Comparison of ENCODE assay signal across 8 mouse cellular contexts in the genomic region with DNA sequence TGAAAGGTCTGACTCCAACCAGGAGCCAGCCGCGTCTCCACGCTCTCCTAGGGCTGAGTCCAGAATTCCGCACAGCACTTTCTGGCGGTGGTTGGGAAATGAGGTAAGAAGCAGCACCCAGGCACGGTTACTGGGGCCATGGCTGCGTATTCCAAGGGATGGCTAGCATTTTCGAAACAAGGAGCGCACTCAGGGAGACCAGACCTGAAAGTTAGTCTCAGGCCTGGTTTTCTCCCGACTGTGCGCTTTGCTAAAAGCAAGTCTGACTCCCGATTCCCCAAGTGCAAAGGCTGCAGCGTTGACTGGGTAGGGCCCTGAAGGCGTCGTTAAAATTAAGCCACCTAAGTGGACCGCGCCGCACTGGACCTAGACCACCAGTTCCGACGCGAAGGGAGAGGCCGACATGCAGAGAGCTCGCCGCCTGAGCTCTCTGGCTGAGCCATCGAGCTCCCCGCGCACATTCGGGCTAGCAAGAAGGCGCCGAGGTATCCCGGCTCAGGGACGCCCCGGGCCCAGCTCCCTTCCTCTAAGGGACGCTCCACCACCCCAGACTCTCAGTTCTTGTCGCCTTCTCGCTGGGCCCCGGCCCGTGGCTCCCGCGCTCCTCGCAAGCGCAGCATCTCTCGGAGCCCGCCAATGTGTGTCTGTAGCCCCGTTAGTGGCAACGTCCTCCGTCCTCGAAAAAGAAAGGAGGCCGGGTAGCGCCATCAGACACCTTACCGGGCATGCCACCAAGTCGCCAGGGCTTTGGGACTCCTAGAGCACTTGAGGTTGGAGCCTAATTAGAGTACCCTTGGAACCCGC. TPM values are rescaled to one million over a fixed set of nuclear protein-coding genes. Genes with fewer than 3 reads are reported as not detected.
DNase-seq lines count a peak whose midpoint lies in the region; TF ChIP-seq lines count a peak whose summit lies in the region.

No protein-coding gene starts in this region.

- H3K27ac ChIP-seq in kidney, adult 2 months (ENCODE audit: insufficient read depth, low read depth, low read length) = peak overlapping the region; percentile 49

- DNase-seq in left cerebral cortex, postnatal 10 days (ENCODE audit: extremely low spot score in 1 of 2, low spot score in 2 of 2) = peak; percentile 40 to 56
- DNase-seq in left cerebral cortex, postnatal 14 days (ENCODE audit: low spot score in 2 of 2) = no peak
- peak; percentile 69 for DNase-seq in brain, embryonic 14.5 days (ENCODE audit: low read depth)
- DNase-seq in heart, adult 18-20 months = peak; percentile 22 to 57
- DNase-seq in kidney, adult 2 months = peak; percentile 19
- DNase-seq in lung, adult 2 months = peak; percentile 60
- peak; percentile 53 to 60 for DNase-seq in right cerebral cortex, adult 2 months (ENCODE audit: low spot score in 2 of 2)
- no peak for DNase-seq in MN1 (ENCODE audit: low spot score)

- H3K36me3 ChIP-seq in kidney, adult 2 months (ENCODE audit: control insufficient read depth, insufficient read depth, low read length) = no peaks in the 10 kb centered on the region

- no peak for TF ChIP-seq CTCF in brain, embryonic 14.5 days (IDR thresholded peaks at IDR 0.05; ENCODE audit: borderline replicate concordance, extremely low read depth, insufficient read depth, insufficient read length)
- TF ChIP-seq CTCF in kidney, adult 2 months (conservative IDR thresholded peaks at IDR 0.05; ENCODE audit: insufficient read depth, insufficient read length, low read depth, low read length) = no peak
- TF ChIP-seq CTCF in lung, adult 2 months (IDR thresholded peaks at IDR 0.05; ENCODE audit: insufficient read depth, low read length) = no peak

- no peaks in the 10 kb centered on the region for H3K27me3 ChIP-seq in kidney, adult 2 months (replicated peaks; ENCODE audit: control insufficient read depth, insufficient read depth, low read length)

- peaks cover 3% of the 10 kb centered on the region; the same call in 1 of the 2 replicates for H3K4me1 ChIP-seq in kidney, adult 2 months (ENCODE audit: control insufficient read depth, insufficient read depth, low read length)
- peaks cover 3% of the 10 kb centered on the region; the same call in 1 of the 2 replicates for H3K4me1 ChIP-seq in lung, adult 2 months (ENCODE audit: control insufficient read depth, insufficient read depth, low read length)

- H3K4me3 ChIP-seq in kidney, adult 2 months (ENCODE audit: insufficient read depth, low read depth, low read length) = peak overlapping the region; percentile 88
- peak overlapping the region; percentile 88 for H3K4me3 ChIP-seq in lung, adult 2 months (replicated peaks; ENCODE audit: extremely low read depth, low read depth, low read length)

- intact Hi-C loops in left cerebral cortex, postnatal 10 days (cut with DNase I) = loop anchor here (2.0 to 10.0 kb wide), 4 partner anchors 333 to 1645 kb away; no protein-coding TSS in a partner anchor
- intact Hi-C loops in left cerebral cortex, postnatal 14 days (cut with DNase I) = loop anchor here (2.0 to 10.0 kb wide), 3 partner anchors 333 to 518 kb away; no protein-coding TSS in a partner anchor

- 2% methylated on average over 53 of the region's 53 CpGs for WGBS in kidney, adult 2 months
- WGBS in lung, adult 2 months = 1% methylated on average over 53 of the region's 53 CpGs

- TF ChIP-seq POLR2A in brain, embryonic 14.5 days (IDR thresholded peaks at IDR 0.05; ENCODE audit: borderline replicate concordance, extremely low read depth, insufficient read depth, insufficient read length, poor library complexity, severe bottlenecking) = no peak
- no peak for TF ChIP-seq POLR2A in kidney, adult 2 months (IDR thresholded peaks at IDR 0.05; ENCODE audit: low read depth, low read length)
- 0 out of 2 replicates have a peak, but pooled peaks have one; percentile 10 for TF ChIP-seq POLR2A in lung, adult 2 months (IDR thresholded peaks at IDR 0.05; ENCODE audit: borderline replicate concordance, extremely low read depth, low read depth, low read length)

RNA-seq across cellular contexts. Expression of gene Efnb2, which starts 1.3 kb away (rescaled TPM):
- 10 to 100 TPM; 85.8 to 98.4 TPM for total RNA-seq in left cerebral cortex, postnatal 10 days (2021)
- total RNA-seq in left cerebral cortex, postnatal 14 days (2021) = 10 to 100 TPM; 67.0 to 82.2 TPM
- 89.3 and 111 TPM in 2 replicates for polyA plus RNA-seq in brain, embryonic 14.5 days (2012; rRNA removed)
- 10 to 100 TPM; 12.3 to 13.9 TPM for total RNA-seq in heart, adult 18-20 months (2021)
- polyA plus RNA-seq in kidney, adult 2 months (2012; rRNA removed) = 31.8 and 44.8 TPM in 2 replicates
- polyA plus RNA-seq in lung, adult 2 months (2012; rRNA removed) = 161 and 250 TPM in 2 replicates

RNA-seq across cellular contexts. Expression of gene Arglu1, which starts 30.6 kb away (rescaled TPM):
- total RNA-seq in left cerebral cortex, postnatal 10 days (2021) = 100 to 1,000 TPM in 1 of 2 experiments, 10 to 100 TPM in 1; 96.6 to 102 TPM
- total RNA-seq in left cerebral cortex, postnatal 14 days (2021) = 10 to 100 TPM; 88.1 to 95.1 TPM
- polyA plus RNA-seq in brain, embryonic 14.5 days (2012; rRNA removed) = 201 and 255 TPM in 2 replicates
- total RNA-seq in heart, adult 18-20 months (2021) = 10 to 100 TPM; 21.2 to 32.0 TPM
- polyA plus RNA-seq in kidney, adult 2 months (2012; rRNA removed) = 16.0 and 20.5 TPM in 2 replicates
- polyA plus RNA-seq in lung, adult 2 months (2012; rRNA removed) = 27.3 and 50.2 TPM in 2 replicates

Comparison
In these comparisons a context has a peak if more than half of its experiments do, and no peak if none do; other contexts are left out.
1. DNase-seq: peak in left cerebral cortex, postnatal 10 days (2 of 2), brain, embryonic 14.5 days (single experiment), heart, adult 18-20 months (2 of 2), kidney, adult 2 months (single experiment), lung, adult 2 months (single experiment) and right cerebral cortex, adult 2 months (2 of 2); none in left cerebral cortex, postnatal 14 days (0 of 2) and MN1 (single experiment).
2. RNA of gene Efnb2, which starts 1.3 kb away (total RNA-seq): 85.8 to 98.4 TPM in left cerebral cortex, postnatal 10 days and 67.0 to 82.2 TPM in left cerebral cortex, postnatal 14 days; 12.3 to 13.9 TPM in heart, adult 18-20 months; every median in the first group is over 4 times any median in the second.